Mouse (Mus musculus): ENCODE data around the gene Ric3.

The Ric3 gene

GRCm38 (mm10) chr7:109000315-109000954 lies 82.7 kb downstream of the Ric3 start:
- peak; percentile 41 for DNase-seq (ENCODE audit: extremely low spot score)

GRCm38 (mm10) chr7:108996156-108996555 lies 87.0 kb downstream of the Ric3 start:
- DNase-seq (ENCODE audit: extremely low spot score), result no peak

- DNase-seq (ENCODE audit: extremely low spot score), result no peak
Observed at GRCm38 (mm10) chr7:108993881-108994291, 89.2 kb downstream of the Ric3 start.

GRCm38 (mm10) chr7:108993230-108993629 lies 89.9 kb downstream of the Ric3 start:
- DNase-seq (ENCODE audit: extremely low spot score), result no peak

GRCm38 (mm10) chr7:108991207-108991606 lies 91.9 kb downstream of the Ric3 start:
- no peak for DNase-seq (ENCODE audit: extremely low spot score)

GRCm38 (mm10) chr7:108985934-108986708 lies 97.0 kb downstream of the Ric3 start:
- DNase-seq (ENCODE audit: extremely low spot score), result no peak

Measured in embryo, embryonic 9.5 days (tissue).